Mouse (Mus musculus) common myeloid progenitor, adult 5-6 weeks (primary cell): ENCODE measurements at regions not wholly inside any gene's neighbourhood (a gene's known extent, or its start where the extent isn't known, plus 50 kb on each side); places are given as distances from the start of the nearest gene placed in this dataset.
"Not testable (repeated sequence)": the region's sequence is repeated elsewhere in the genome, so short reads cannot be mapped to it uniquely, and the experiment has no call there.

ENCODE experiments used
- ATAC-seq: replicated peaks from 2 replicates; pipeline ENCODE4 v1.8.0; 2016; ENCODE audit warnings: low read depth, mild to moderate bottlenecking, moderate TSS enrichment, inconsistent platforms; ENCODE audit not compliant: poor library complexity, severe bottlenecking

DNA sequence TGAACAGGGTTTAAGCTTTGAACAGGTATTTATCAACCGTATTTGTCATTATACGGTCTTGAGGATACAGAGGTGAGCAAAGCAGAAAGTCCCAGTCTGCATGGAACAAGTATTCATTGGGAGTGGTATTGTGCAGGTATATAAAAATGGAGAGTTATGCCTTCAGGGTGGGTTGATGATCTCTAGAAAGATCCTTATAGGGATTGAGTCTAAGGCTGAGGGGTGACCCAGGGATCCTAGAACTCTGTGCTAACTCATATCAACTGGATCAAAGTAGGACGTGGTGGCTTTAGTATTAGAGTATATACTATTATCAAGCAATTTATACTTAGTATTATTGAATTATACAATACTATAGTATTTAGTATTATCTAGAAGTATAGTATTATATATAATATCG is 82.9 kb upstream of the Xcl1 start:
- no peak for ATAC-seq

- ATAC-seq = no peak
Measured at GRCm38 (mm10) chr1:165017793-165018192, 82.5 kb upstream of the Xcl1 start.

GRCm38 (mm10) chr1:165014328-165014727 is 79.0 kb upstream of the Xcl1 start:
- ATAC-seq = peak; percentile 63

GRCm38 (mm10) chr1:165013428-165013827 is 78.1 kb upstream of the Xcl1 start:
- peak; percentile 68 for ATAC-seq

DNA sequence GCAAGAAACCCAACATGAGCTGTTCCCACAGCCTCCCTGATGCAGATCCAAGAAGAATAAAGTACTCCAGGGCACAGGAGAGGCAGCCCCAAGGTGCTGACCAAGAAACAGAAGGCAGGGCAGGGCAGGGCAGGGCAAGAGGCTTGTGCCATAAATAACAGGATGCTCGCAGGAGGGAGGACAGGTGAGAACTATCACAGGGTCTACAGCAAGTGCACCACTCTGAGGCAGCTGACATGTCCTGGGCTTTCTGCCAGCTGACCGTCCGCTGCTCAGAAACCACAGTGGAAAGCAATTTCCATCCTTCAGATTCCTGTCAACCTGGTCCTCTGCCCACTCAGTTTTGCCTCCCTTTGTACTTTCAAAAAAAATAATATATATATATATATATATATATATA is 77.0 kb upstream of the Xcl1 start:
- no peak for ATAC-seq

DNA sequence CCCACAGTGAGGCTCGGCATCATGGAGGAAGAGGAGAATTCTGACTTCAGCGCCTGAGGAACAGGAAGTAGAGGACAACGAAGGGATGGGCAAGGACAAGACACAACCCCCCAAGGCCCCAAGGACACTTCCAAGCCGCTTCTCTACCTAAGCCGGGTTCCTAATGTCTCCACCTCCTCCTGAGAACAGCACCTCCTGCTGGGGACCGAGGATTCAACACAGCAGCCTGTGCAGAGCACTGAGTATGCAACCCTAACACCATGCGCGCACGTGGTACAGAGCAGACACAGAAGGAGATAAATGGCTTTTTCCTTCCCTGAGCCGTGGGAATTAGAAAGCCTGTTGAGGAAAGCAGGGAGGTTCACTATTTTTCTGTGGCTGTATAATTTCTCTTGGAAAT is 64.2 kb upstream of the Xcl1 start:
- no peak for ATAC-seq

GRCm38 (mm10) chr1:164998621-164999020 is 63.3 kb upstream of the Xcl1 start:
- no peak for ATAC-seq

DNA sequence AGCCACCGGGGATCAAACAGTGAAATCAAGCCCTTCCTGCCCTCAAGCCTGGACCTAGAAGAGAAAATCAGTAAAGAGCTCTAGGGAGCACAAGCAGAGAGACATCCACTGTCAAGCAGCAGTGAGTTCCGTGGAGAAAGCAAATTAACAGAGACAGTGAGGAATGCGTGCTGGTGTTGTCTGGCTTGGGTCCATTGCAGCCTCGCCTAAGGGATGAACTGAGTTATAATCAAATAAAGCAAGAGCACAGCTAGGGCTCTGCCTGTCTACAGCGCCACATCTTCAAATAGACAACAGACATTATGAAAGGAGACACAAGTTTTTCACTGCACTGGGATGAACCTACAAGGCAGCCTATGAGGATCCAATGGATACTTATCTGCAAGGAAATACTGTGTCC is 62.3 kb upstream of the Xcl1 start:
- ATAC-seq = no peak

DNA sequence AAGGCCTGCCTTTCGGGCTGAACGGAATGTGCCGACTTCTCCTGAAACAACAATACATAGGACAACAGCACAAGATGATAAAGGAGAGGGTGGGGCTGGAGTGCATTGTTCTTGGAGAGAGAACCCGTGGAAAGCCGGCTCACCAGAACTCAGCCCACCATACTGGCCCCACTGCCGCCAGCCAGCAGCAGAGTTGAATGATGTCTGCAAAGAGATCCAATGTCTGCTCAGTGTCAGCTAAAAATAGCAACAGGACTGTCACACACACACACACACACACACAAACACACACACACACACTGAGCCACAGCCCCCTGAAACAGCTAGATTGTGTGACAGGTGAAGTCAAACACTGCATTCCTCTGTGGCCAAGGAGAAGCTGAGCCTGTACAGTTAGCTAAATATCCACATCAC is 58.9 kb upstream of the Xcl1 start:
- ATAC-seq = no peak

DNA sequence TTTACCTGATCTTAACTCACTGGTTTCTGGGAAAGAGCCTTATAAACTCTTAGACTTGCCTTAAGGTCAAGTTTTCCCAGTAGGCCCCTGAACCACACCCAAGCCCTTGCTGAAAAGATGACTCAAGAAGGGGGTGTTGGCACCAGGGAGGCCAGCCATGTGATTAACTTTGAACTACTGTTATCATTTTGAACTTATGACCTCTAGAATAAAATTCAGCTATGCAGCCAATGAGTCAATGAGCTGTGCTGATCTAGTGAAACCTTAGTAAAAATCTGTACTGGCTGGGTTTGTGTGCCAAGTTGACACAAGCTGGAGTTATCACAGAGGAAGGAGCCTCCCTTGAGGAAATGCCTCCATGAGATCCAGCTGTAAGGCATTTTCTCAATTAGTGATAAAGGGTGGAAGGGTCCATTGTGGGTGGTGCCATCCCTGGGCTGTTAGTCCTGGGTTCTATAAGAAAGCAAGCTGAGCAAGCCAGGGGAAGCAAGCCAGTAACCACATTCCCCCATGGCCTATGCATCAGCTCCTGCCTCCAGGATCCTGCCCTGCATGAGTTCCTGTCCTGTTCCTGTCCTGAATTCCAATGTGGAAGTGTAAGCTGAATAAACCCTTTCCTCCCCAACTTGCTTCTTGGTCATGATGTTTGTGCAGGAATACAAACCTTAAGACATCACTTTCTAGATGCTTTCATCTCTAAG is 58.0 kb upstream of the Xcl1 start:
- ATAC-seq = not testable (repeated sequence)

- ATAC-seq = no peak
Measured at GRCm38 (mm10) chr1:164988982-164989381, 53.7 kb upstream of the Xcl1 start.

- no peak for ATAC-seq
Measured at GRCm38 (mm10) chr1:164988191-164988590, 52.9 kb upstream of the Xcl1 start.

GRCm38 (mm10) chr1:164985521-164985920 is 50.2 kb upstream of the Xcl1 start:
- ATAC-seq = not testable (repeated sequence)
